Mouse (Mus musculus) lung, embryonic 14.5 days (tissue): ENCODE results near the gene Ech1. TPM values are rescaled to one million over a fixed set of nuclear protein-coding genes. Genes with fewer than 3 reads are reported as not detected.

Experiments used
- ATAC-seq: fragments of 200-750 bp; cut with Nextera tagmentation; 2 replicates; pipeline ENCODE4 v1.8.0; 2017; ENCODE audit warnings: mild to moderate bottlenecking, moderate TSS enrichment, moderate library complexity; ENCODE audit not compliant: insufficient read depth
- DNase-seq: peaks from one replicate; pipeline ENCODE4 v3.0.0-alpha.2; 2015
- H3K27ac ChIP-seq: fragments of 300-500 bp; sonication (generic); 2 replicates; pipeline ENCODE4 v1.5.1; 2014; ENCODE audit warnings: low read depth, mild to moderate bottlenecking, moderate library complexity
- H3K27me3 ChIP-seq: fragments of 300-500 bp; sonication (generic); 2 replicates; pipeline ENCODE4 v1.6.1; 2014; ENCODE audit warnings: low read length, control low read depth; ENCODE audit not compliant: insufficient read depth
- H3K36me3 ChIP-seq: fragments of 300-500 bp; sonication (generic); 2 replicates; pipeline ENCODE4 v1.6.1; 2014; ENCODE audit warnings: control low read depth; ENCODE audit not compliant: insufficient read depth
- H3K4me1 ChIP-seq: fragments of 300-500 bp; sonication (generic); 2 replicates; pipeline ENCODE4 v1.6.1; 2014; ENCODE audit warnings: antibody characterized with exemption, control low read depth; ENCODE audit not compliant: insufficient read depth
- H3K4me2 ChIP-seq: fragments of 300-500 bp; sonication (generic); 2 replicates; pipeline ENCODE4 v1.6.1; 2014; ENCODE audit warnings: mild to moderate bottlenecking
- H3K4me3 ChIP-seq: fragments of 300-500 bp; sonication (generic); 2 replicates; pipeline ENCODE4 v1.5.1; 2014; ENCODE audit warnings: low read depth, low read length
- H3K9ac ChIP-seq: fragments of 300-500 bp; sonication (generic); 2 replicates; pipeline ENCODE4 v1.6.1; 2014
- H3K9me3 ChIP-seq: fragments of 300-500 bp; sonication (generic); 2 replicates; pipeline ENCODE4 v1.6.1; 2016; ENCODE audit warnings: low read depth, low read length, control low read depth
- CTCF ChIP-seq: IDR thresholded peaks from 2 replicates; pipeline ENCODE4 v1.5.1; 2016; ENCODE audit warnings: antibody characterized with exemption, low read depth
- WGBS: fragments of 180-500 bp; shearing (Covaris S2); extraction: QIAGEN DNeasy Blood & Tissue Kit; methylation state at CpG from one replicate; pipeline ENCODE4 v1.1.7; 2014; 5-methylcytosine and 5-hydroxymethylcytosine counted together
- polyA plus RNA-seq: library from polyadenylated mRNA; unstranded; fragments of >200 nt; fragmentation: Nextera tagmentation; extraction: Ambion mirVana; gene quantifications from 2 replicates; pipeline ENCODE4 v1.2.1, GENCODE M21; 2014

Ech1 gene
- polyA plus RNA-seq, 1 experiment from 2014 or later: 127 TPM

GRCm38 (mm10) chr7:28825686-28826401 lies 827 bp downstream of the Ech1 start:
- peak; percentile 22; the same call in 1 of the 2 replicates for TF ChIP-seq CTCF
- DNase-seq (peak; percentile 53), ATAC-seq (0 out of 2 replicates have a peak, but pooled peaks have one; percentile 23)
- no peaks in the 10 kb centered on the region for H3K4me1 ChIP-seq
- no peaks in the 10 kb centered on the region for H3K27me3 ChIP-seq
- peak overlapping the region; percentile 63 for H3K4me2 ChIP-seq
- peak overlapping the region; percentile 64 for H3K9ac ChIP-seq
- peaks cover 42% of the 10 kb centered on the region for H3K36me3 ChIP-seq
- WGBS: 37% methylated on average over 11 of the region's 11 CpGs
- H3K4me3 ChIP-seq: peak overlapping the region; percentile 48
- no peaks in the 10 kb centered on the region for H3K9me3 ChIP-seq
- H3K27ac ChIP-seq: peak overlapping the region; percentile 94

- ATAC-seq (no peak), DNase-seq (no peak)
- 88% methylated on average over 7 of the region's 7 CpGs for WGBS
- H3K4me2 ChIP-seq: peak overlapping the region; percentile 63
- no peak for TF ChIP-seq CTCF
- no peak overlapping the region for H3K9ac ChIP-seq
- no peaks in the 10 kb centered on the region for H3K9me3 ChIP-seq
- H3K27me3 ChIP-seq: no peaks in the 10 kb centered on the region
- no peaks in the 10 kb centered on the region for H3K4me1 ChIP-seq
- peak overlapping the region; percentile 94 for H3K27ac ChIP-seq
- peak overlapping the region; percentile 48; the same call in 1 of the 2 replicates for H3K4me3 ChIP-seq
- peaks cover 40% of the 10 kb centered on the region for H3K36me3 ChIP-seq
Observed at GRCm38 (mm10) chr7:28826402-28826772, 1.4 kb downstream of the Ech1 start.

GRCm38 (mm10) chr7:28827338-28827737 lies 2.3 kb downstream of the Ech1 start:
- Histone ChIP-seq H3K4me3 (no peak overlapping the region), H3K9me3 (no peaks in the 10 kb centered on the region), H3K9ac (no peak overlapping the region), H3K4me1 (no peaks in the 10 kb centered on the region), H3K36me3 (peaks cover 31% of the 10 kb centered on the region), H3K27ac (no peak overlapping the region), H3K27me3 (no peaks in the 10 kb centered on the region), H3K4me2 (no peak overlapping the region)
- DNase-seq (peak; percentile 82), ATAC-seq (no peak)
- 47% methylated on average over 3 of the region's 3 CpGs for WGBS
- no peak for TF ChIP-seq CTCF

GRCm38 (mm10) chr7:28829821-28830220 lies 4.8 kb downstream of the Ech1 start:
- Histone ChIP-seq H3K27ac (no peak overlapping the region), H3K4me2 (no peak overlapping the region), H3K9me3 (no peaks in the 10 kb centered on the region), H3K4me1 (no peaks in the 10 kb centered on the region), H3K36me3 (peaks cover 23% of the 10 kb centered on the region; the same call in 1 of the 2 replicates), H3K4me3 (no peak overlapping the region), H3K27me3 (no peaks in the 10 kb centered on the region), H3K9ac (no peak overlapping the region)
- no peak for ATAC-seq
- no peak for TF ChIP-seq CTCF
- 88% methylated on average over 8 of the region's 8 CpGs for WGBS
- DNase-seq: no peak

GRCm38 (mm10) chr7:28830981-28831380 lies 6.0 kb downstream of the Ech1 start:
- H3K4me2 ChIP-seq: no peak overlapping the region
- H3K4me1 ChIP-seq: no peaks in the 10 kb centered on the region
- H3K4me3 ChIP-seq: no peak overlapping the region
- no peak overlapping the region for H3K27ac ChIP-seq
- H3K9ac ChIP-seq: no peak overlapping the region
- WGBS: 69% methylated on average over 5 of the region's 5 CpGs
- no peak for ATAC-seq
- DNase-seq: no peak
- peaks cover 23% of the 10 kb centered on the region; the same call in 1 of the 2 replicates for H3K36me3 ChIP-seq
- H3K27me3 ChIP-seq: no peaks in the 10 kb centered on the region
- H3K9me3 ChIP-seq: no peaks in the 10 kb centered on the region
- TF ChIP-seq CTCF: no peak

GRCm38 (mm10) chr7:28831411-28832125 lies 6.6 kb downstream of the Ech1 start:
- Histone ChIP-seq H3K27me3 (no peaks in the 10 kb centered on the region), H3K4me1 (no peaks in the 10 kb centered on the region), H3K27ac (no peak overlapping the region), H3K4me3 (no peak overlapping the region), H3K4me2 (no peak overlapping the region), H3K9ac (no peak overlapping the region), H3K9me3 (no peaks in the 10 kb centered on the region), H3K36me3 (peaks cover 20% of the 10 kb centered on the region; the same call in 1 of the 2 replicates)
- ATAC-seq: no peak
- TF ChIP-seq CTCF: no peak
- 80% methylated on average over 17 of the region's 17 CpGs for WGBS
- no peak for DNase-seq

GRCm38 (mm10) chr7:28832137-28832536 lies 7.1 kb downstream of the Ech1 start:
- H3K27ac ChIP-seq: no peak overlapping the region
- no peaks in the 10 kb centered on the region for H3K27me3 ChIP-seq
- no peaks in the 10 kb centered on the region for H3K4me1 ChIP-seq
- no peak for TF ChIP-seq CTCF
- no peaks in the 10 kb centered on the region for H3K9me3 ChIP-seq
- H3K4me2 ChIP-seq: no peak overlapping the region
- no peak overlapping the region for H3K9ac ChIP-seq
- ATAC-seq (no peak), DNase-seq (no peak)
- no peak overlapping the region for H3K4me3 ChIP-seq
- H3K36me3 ChIP-seq: peaks cover 20% of the 10 kb centered on the region; the same call in 1 of the 2 replicates
- 62% methylated on average over 6 of the region's 6 CpGs for WGBS
